Mouse (Mus musculus) hindbrain, embryonic 13.5 days (tissue): ENCODE data around the gene H2-DMb1. TPM values are rescaled to one million over a fixed set of nuclear protein-coding genes. Genes with fewer than 3 reads are reported as not detected.

Experiments used
- ATAC-seq: fragments of 200-750 bp; cut with Nextera tagmentation; 2 replicates; pipeline ENCODE4 v1.8.0; 2017; ENCODE audit warnings: moderate TSS enrichment; ENCODE audit not compliant: low FRiP score
- H3K27ac ChIP-seq: fragments of 300-500 bp; sonication (generic); 2 replicates; pipeline ENCODE4 v1.5.1; 2015; ENCODE audit warnings: inconsistent platforms, mild to moderate bottlenecking, moderate library complexity
- H3K27me3 ChIP-seq: fragments of 300-500 bp; sonication (generic); 2 replicates; pipeline ENCODE4 v1.6.1; 2015; ENCODE audit warnings: mild to moderate bottlenecking, inconsistent platforms
- H3K36me3 ChIP-seq: fragments of 300-500 bp; sonication (generic); 2 replicates; pipeline ENCODE4 v1.6.1; 2015; ENCODE audit warnings: mild to moderate bottlenecking, inconsistent platforms
- H3K4me1 ChIP-seq: fragments of 300-500 bp; sonication (generic); replicated peaks from 2 replicates; pipeline ENCODE4 v1.6.1; 2015; ENCODE audit warnings: inconsistent platforms
- H3K4me2 ChIP-seq: fragments of 300-500 bp; sonication (generic); 2 replicates; pipeline ENCODE4 v1.6.1; 2015; ENCODE audit warnings: inconsistent platforms, mild to moderate bottlenecking, moderate library complexity
- H3K4me3 ChIP-seq: fragments of 300-500 bp; sonication (generic); 2 replicates; pipeline ENCODE4 v1.5.1; 2015; ENCODE audit warnings: mild to moderate bottlenecking, inconsistent platforms
- H3K9ac ChIP-seq: fragments of 300-500 bp; sonication (generic); 2 replicates; pipeline ENCODE4 v1.6.1; 2015; ENCODE audit warnings: mild to moderate bottlenecking, inconsistent platforms
- H3K9me3 ChIP-seq: fragments of 300-500 bp; sonication (generic); 2 replicates; pipeline ENCODE4 v1.6.1; 2016; ENCODE audit warnings: inconsistent platforms
- WGBS: fragments of 180-500 bp; shearing (Covaris S2); methylation state at CpG from one replicate; pipeline ENCODE4 v1.1.7; 2015; 5-methylcytosine and 5-hydroxymethylcytosine counted together
- polyA plus RNA-seq: library from polyadenylated mRNA; unstranded; fragments of >200 nt; fragmentation: Nextera tagmentation; extraction: Ambion mirVana; gene quantifications from 2 replicates; pipeline ENCODE4 v1.2.1, GENCODE M21; 2015

Gene H2-DMb1
- polyA plus RNA-seq, 1 experiment from 2014 or later, result 0.84 TPM

GRCm38 (mm10) chr17:34209680-34210079 is 56.8 kb downstream of the H2-DMb1 start:
- Histone ChIP-seq H3K9ac (no peak overlapping the region), H3K27me3 (peaks cover 89% of the 10 kb centered on the region), H3K9me3 (no peaks in the 10 kb centered on the region), H3K4me2 (no peak overlapping the region), H3K27ac (no peak overlapping the region), H3K36me3 (no peaks in the 10 kb centered on the region), H3K4me3 (no peak overlapping the region), H3K4me1 (peaks cover 10% of the 10 kb centered on the region)
- no peak for ATAC-seq
- WGBS, result 52% methylated on average over 3 of the region's 3 CpGs

Other genes starting within 250 kb of the H2-DMb1 start
- gene Platr17, start 247.9 kb upstream of the H2-DMb1 start, polyA plus RNA-seq, result 0.41 and 0.49 TPM in 2 replicates
- gene Daxx, start 243.7 kb upstream of the H2-DMb1 start, polyA plus RNA-seq, result 48.1 and 54.6 TPM in 2 replicates
- 26.8 and 29.2 TPM in 2 replicates for gene Tapbp, start 237.2 kb upstream of the H2-DMb1 start, polyA plus RNA-seq
- 16.8 and 18.7 TPM in 2 replicates for gene Zbtb22, start 237.2 kb upstream of the H2-DMb1 start, polyA plus RNA-seq
- 56.7 and 56.9 TPM in 2 replicates for gene Rgl2, start 223.5 kb upstream of the H2-DMb1 start, polyA plus RNA-seq
- 186 and 199 TPM in 2 replicates for gene Pfdn6, start 212.7 kb upstream of the H2-DMb1 start, polyA plus RNA-seq
- 24.3 and 25.2 TPM in 2 replicates for gene Wdr46, start 212.4 kb upstream of the H2-DMb1 start, polyA plus RNA-seq
- gene B3galt4, start 201.6 kb upstream of the H2-DMb1 start, polyA plus RNA-seq, result 12.2 TPM in 2 replicates
- 69.6 and 69.9 TPM in 2 replicates for gene Vps52, start 197.3 kb upstream of the H2-DMb1 start, polyA plus RNA-seq
- gene Rps18, start 197.1 kb upstream of the H2-DMb1 start, polyA plus RNA-seq, result 928 and 950 TPM in 2 replicates
- gene H2-K1, start 152.7 kb upstream of the H2-DMb1 start, polyA plus RNA-seq, result 12.2 and 13.0 TPM in 2 replicates
- 19.2 and 21.5 TPM in 2 replicates for gene Ring1, start 128.4 kb upstream of the H2-DMb1 start, polyA plus RNA-seq
- 62.9 and 65.0 TPM in 2 replicates for gene H2-Ke6, start 125.0 kb upstream of the H2-DMb1 start, polyA plus RNA-seq
- 164 and 172 TPM in 2 replicates for gene Slc39a7, start 121.4 kb upstream of the H2-DMb1 start, polyA plus RNA-seq
- 56.8 and 59.2 TPM in 2 replicates for gene Rxrb, start 121.3 kb upstream of the H2-DMb1 start, polyA plus RNA-seq
- 3.2 and 3.8 TPM in 2 replicates for gene Col11a2, start 113.6 kb upstream of the H2-DMb1 start, polyA plus RNA-seq
- 0.18 TPM in 1 of 2 replicates, not detected in the other for gene H2-Oa, start 60.7 kb upstream of the H2-DMb1 start, polyA plus RNA-seq
- gene H2-DMa, start 33.5 kb upstream of the H2-DMb1 start, polyA plus RNA-seq, result 14.4 and 16.9 TPM in 2 replicates
- gene Brd2, start 30.4 kb upstream of the H2-DMb1 start, polyA plus RNA-seq, result 127 and 129 TPM in 2 replicates
- gene H2-DMb2, start 9.8 kb upstream of the H2-DMb1 start, polyA plus RNA-seq, result 0.27 TPM in 2 replicates
- 1.1 and 1.3 TPM in 2 replicates for gene Tap1, start 34.5 kb downstream of the H2-DMb1 start, polyA plus RNA-seq
- gene Psmb9, start 34.7 kb downstream of the H2-DMb1 start, polyA plus RNA-seq, result 0.89 and 1.5 TPM in 2 replicates
- gene Psmb8, start 44.6 kb downstream of the H2-DMb1 start, polyA plus RNA-seq, result 2.7 and 3.7 TPM in 2 replicates
- 2.1 and 2.2 TPM in 2 replicates for gene Tap2, start 50.5 kb downstream of the H2-DMb1 start, polyA plus RNA-seq
- 0.06 TPM in 1 of 2 replicates, not detected in the other for gene H2-Ob, start 85.8 kb downstream of the H2-DMb1 start, polyA plus RNA-seq
- 1.2 and 1.9 TPM in 2 replicates for gene H2-Ab1, start 104.6 kb downstream of the H2-DMb1 start, polyA plus RNA-seq
- gene H2-Aa, start 134.8 kb downstream of the H2-DMb1 start, polyA plus RNA-seq, result 0.30 and 0.35 TPM in 2 replicates
- gene H2-Eb1, start 152.8 kb downstream of the H2-DMb1 start, polyA plus RNA-seq, result 1.5 and 3.4 TPM in 2 replicates
- 0.08 and 0.13 TPM in 2 replicates for gene H2-Eb2, start 172.6 kb downstream of the H2-DMb1 start, polyA plus RNA-seq
- gene Btnl2, start 201.8 kb downstream of the H2-DMb1 start, polyA plus RNA-seq, result not detected in 2 replicates
- gene Btnl1, start 224.1 kb downstream of the H2-DMb1 start, polyA plus RNA-seq, result not detected in 2 replicates
- 3.6 and 4.1 TPM in 2 replicates for gene BC051142, start 245.7 kb downstream of the H2-DMb1 start, polyA plus RNA-seq